Mouse (Mus musculus): ENCODE measurements at regions not wholly inside any gene's neighbourhood (a gene's known extent, or its start where the extent isn't known, plus 50 kb on each side); places are given as distances from the start of the nearest gene placed in this dataset.
A peak's percentile ranks its signal among the peaks of the same experiment; 100 is the strongest.

DNA sequence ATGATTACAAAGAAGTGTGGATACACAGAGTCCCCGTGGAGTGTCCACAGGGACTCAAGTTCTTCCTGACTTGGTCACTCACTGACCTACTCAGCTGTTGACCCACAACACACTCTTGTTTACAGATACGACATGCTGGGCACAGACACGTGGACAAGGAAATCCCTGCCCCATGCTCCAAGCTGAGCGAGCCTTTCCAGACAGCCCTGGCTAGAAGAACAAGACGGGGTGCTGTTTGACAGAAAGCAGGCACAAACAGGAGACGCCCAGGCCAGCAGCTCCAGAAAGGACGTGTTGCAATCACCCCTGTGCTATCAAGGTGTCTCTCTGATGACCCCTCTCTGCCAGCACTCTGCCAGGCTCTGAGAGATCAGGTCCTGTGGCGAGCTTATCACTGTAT is 112.6 kb upstream of the Gm14444 start:
- DNase-seq, result no peak

DNA sequence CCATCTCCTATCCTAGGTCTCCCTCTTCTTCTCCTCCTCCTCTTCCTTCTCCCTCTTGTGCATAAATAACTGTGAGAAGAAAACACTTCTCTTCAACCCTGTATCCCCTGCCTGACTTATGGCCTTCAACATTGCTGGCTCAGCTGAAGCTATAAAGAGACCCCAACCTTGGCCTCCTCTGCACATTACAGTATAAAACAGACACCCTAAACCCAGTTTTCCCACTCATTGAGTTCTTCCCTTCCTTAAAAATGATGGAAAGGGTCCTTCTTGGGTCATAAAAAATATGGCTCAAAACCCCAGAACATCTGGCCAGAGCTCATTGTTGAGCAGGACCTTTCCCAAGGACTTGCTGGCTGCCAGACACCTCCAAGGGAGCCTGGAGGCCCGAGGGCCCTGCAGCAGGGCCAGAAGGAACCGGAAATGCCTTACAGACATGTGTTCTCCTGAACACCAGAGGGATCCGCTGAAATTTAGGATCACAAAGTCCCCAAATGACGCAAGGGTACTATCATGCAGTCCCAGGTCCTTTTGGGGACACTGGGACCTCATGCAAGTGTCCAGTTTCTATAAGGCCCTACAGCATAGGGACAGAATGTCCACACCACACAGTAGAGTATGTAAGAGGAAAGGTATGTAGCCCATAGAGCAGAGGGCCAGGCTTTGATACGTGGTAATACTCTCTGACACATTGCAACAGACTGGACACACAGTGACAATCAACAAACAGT is 109.9 kb upstream of the Gm14444 start:
- peak; percentile 36 for DNase-seq

DNA sequence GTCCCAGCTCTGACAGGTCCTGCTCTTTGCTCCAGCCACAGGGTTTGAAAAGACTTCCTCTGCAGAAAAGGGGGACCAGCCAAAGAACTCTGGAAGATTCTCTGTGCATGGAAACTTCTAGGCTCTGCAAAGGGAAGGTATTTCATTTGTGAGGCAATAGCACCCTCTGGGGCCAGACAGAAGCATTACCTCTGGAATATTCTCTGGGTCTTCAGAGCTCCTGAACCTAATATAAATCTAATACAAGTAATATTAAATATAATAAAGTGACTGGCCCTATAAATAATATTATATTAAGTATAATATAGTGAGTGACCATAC is 109.4 kb upstream of the Gm14444 start:
- DNase-seq, result peak; percentile 78

DNA sequence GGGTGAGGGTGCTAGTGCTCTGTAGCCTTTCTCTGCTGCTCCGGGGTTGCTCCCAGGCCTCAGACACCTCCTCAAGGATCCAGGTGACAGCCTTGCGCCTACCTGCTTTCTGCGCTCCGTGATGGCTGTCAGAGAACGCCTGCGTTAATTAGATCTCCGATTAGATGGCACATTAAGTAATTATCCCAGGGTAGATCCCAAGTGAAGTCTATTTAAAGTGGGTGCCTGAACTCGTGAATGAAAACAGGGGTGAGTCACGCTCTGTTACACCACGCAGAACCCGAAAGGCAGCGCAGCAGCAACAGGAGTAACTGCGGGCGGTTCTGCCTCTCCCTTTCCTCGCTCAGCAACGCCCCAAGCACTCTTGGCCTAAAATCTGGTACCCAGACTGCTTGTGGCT is 108.2 kb upstream of the Gm14444 start:
- DNase-seq, result no peak

DNA sequence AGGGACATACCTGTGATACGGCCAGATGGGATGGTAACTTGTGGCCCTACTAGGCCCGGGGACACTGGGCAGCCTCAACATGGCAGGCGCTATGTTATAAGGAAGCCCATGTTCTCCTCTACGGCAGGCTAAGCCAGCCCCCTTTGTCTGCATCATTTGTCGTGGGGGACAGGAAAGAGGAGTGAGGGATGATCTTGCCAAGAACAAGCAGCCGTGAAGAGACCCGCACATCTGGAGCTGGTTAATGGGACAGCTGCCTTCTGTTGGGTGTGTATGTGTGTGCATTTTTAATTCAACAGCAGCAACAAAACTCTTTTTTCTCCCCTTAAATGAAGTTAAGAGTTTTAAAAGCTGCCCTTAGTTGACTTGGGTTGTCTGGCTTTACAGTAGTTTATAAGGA is 106.4 kb upstream of the Gm14444 start:
- peak; percentile 39 for DNase-seq

DNA sequence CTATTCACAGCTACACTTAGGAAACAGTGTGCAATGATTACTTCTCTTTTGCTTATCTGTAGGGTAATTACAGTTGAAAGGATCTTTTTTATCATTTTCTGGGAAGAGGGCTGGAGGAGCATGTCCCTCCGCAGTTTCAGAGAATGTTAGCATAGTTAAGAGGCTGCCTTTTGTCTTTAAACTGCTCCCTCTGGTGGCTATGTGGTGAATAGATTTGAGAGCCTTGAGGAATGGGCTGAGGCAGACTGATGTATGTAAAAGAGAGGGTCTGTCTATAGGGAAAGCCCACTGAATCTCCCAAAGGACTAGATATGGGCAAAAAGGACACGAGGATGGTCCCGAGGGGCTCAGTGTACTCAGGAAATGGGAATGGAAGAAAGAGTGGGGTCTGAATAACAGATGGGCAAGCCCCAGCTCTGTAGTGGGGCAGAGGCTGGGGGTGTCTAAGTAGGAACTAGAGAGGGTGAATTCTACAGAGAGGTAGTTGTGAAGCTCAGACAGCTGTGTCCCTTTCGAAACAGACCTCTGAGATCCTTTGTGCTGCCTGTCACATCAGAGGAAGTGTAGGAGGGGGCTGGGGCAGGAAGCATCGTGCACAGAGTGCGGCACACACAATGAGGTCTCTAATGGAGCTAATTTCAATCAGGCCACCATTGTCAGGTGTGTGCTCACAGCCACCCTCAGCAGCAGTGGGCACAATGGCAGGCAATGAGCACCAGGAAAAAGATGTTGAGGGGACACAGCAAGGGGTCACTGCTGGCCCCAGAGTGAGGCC is 104.0 kb upstream of the Gm14444 start:
- peak; percentile 64 for DNase-seq

DNA sequence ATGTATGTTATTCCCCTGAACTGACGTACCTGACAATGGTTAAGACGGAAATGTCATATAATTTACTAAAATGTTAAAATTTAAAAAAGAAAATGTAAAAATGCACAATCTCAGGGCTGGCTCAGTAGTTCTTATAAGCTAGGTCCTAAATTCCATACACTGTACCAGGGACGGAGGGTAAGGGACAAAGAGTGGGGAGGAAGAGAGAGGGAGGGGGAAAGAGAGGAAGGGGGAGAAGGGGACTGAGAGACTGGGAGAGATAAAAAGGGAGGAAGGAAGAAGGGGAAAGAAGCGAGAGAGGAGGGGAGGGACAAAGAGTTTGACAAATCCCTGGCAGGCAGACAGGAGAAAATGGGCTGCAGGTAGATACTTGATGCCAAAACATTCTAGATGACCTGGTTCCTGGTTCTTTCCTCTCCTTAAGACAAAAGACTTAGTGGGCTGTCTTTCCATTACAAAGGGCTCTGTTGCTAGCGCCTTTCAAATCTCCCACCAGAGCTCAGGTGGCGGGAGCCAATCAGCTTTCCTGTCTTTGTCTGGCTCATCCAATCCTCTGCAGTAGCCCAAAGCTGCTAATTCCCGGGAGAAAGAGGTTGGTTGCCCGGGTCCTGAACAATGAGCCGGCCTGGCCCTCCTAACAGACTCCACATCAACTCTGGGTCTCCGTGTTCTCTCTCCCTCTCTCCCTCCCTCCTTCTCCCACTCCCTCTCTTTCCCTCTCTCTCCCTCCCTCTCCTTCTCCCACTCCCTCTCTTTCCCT is 92.7 kb upstream of the Gm14444 start:
- no peak for DNase-seq

- no peak for DNase-seq
Observed at GRCm38 (mm10) chr2:174917975-174918374, 92.1 kb upstream of the Gm14444 start.

DNA sequence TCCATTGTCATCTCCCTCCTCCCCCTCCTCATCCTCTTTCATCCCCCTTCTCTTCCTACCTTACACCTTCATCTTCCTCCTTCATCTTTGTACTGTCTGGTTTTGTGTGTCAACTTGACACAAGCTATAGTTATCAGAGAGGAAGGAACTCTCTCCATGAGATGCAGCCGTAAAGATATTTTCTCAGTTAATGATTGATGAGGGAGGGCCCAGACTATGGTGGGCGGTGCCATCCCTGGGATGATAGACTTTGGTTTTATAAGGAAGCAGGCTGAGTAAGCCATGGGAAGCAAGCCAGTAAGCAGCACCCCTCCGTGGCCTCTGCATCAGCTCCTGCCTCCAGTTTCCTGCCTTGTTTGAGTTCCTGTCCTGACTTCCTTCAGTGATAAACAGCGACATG is 87.8 kb upstream of the Gm14444 start:
- no peak for DNase-seq

DNA sequence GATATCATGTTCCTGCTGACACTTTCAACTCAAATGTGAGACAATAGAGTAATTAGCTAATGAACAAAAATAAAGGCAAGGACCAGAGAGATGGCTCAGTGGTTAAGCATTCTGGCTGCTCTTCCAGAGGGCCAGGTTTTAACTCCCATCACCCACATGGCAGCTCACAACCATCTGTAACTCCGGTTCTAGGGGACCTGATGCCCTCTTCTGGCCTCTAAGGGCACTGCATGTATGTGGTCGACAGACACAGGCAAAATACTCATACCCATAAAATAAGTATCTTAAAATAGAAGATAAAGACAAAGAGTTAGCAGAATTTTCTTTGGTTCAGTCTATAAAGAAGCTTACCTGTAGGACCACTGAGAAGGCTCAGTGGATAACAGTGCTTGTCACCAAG is 80.3 kb upstream of the Gm14444 start:
- DNase-seq, result no peak

- peak; percentile 87 for DNase-seq
Observed at GRCm38 (mm10) chr2:174932137-174933012, 77.7 kb upstream of the Gm14444 start.

GRCm38 (mm10) chr2:174933013-174933353 is 77.1 kb upstream of the Gm14444 start:
- DNase-seq, result no peak

- peak; percentile 31 for DNase-seq
Observed at GRCm38 (mm10) chr2:174936665-174937064, 73.4 kb upstream of the Gm14444 start.

GRCm38 (mm10) chr2:174937930-174938329 is 72.1 kb upstream of the Gm14444 start:
- no peak for DNase-seq

GRCm38 (mm10) chr2:174942221-174942620 is 67.8 kb upstream of the Gm14444 start:
- DNase-seq, result no peak

- DNase-seq, result no peak
Observed at GRCm38 (mm10) chr2:174948106-174948505, 61.9 kb upstream of the Gm14444 start.
